ENCODE assay signal across 15 mouse cellular contexts in the genomic region with DNA sequence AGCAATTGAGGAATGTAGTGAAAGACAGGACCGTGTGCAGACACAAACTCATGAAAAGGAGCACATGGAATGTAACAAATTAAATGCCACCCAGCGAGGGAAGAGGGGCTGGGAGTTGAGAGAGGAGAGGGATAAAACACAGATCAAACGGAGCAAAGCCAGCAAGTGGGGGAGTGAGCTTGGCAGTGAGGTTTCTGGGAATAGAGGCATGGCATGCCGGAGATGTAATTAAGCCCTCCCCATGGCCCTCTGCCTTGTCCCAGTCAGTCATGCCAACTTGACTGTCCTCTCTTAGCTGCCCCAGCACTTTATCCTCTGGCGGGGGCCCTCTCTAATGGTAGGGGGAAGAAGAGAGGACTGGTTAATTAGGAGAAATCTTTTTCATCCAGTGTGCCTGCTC.
DNase-seq lines count a peak whose midpoint lies in the region; ATAC-seq and TF ChIP-seq lines count a peak whose summit lies in the region.
"Had no signal": no experiment of that assay in that cellular context is flagged by ENCODE, and none has a peak within 500 bp of the region (broad histone marks: within the 10 kb centered on the region; RNA-seq: fewer than 3 reads in every experiment).

No protein-coding gene starts in this region.

- 15% methylated on average over 4 of the region's 5 CpGs for whole genome bisulfite sequencing in kidney, postnatal 0 days
- WGBS in forebrain, postnatal 0 days = 7% methylated on average over 5 of the region's 5 CpGs

- peak; percentile 43; the same call in 1 of the 2 replicates for ATAC-seq in kidney, postnatal 0 days (replicated peaks; ENCODE audit: low FRiP score, low read depth)
- ATAC-seq in forebrain, postnatal 0 days = peak; percentile 62
- ATAC-seq: inflammation-experienced regulatory T-cells, adult 6 months had no signal

- intact Hi-C loops in gastrocnemius, postnatal 14 days (cut with DNase I; ENCODE audit: low total_unique reads) = no loop called here

- TF ChIP-seq POLR2A in brain, embryonic 14.5 days (IDR thresholded peaks at IDR 0.05; ENCODE audit: borderline replicate concordance, extremely low read depth, insufficient read depth, insufficient read length, poor library complexity, severe bottlenecking) = no peak

- no peak overlapping the region for H3K9ac ChIP-seq in kidney, postnatal 0 days (ENCODE audit: low read depth, low read length)
- H3K9ac ChIP-seq in forebrain, postnatal 0 days = no peak overlapping the region
- H3K9ac ChIP-seq: embryonic facial prominence, embryonic 15.5 days; heart, embryonic 12.5 days had no signal

- no peak overlapping the region for H3K4me2 ChIP-seq in kidney, postnatal 0 days (ENCODE audit: low read length)
- H3K4me2 ChIP-seq in forebrain, postnatal 0 days (ENCODE audit: low read depth) = no peak overlapping the region
- H3K4me2 ChIP-seq: embryonic facial prominence, embryonic 15.5 days; heart, embryonic 12.5 days had no signal

- no peaks in the 10 kb centered on the region for H3K27me3 ChIP-seq in kidney, postnatal 0 days (ENCODE audit: insufficient read depth, low read length)
- no peaks in the 10 kb centered on the region for H3K27me3 ChIP-seq in forebrain, postnatal 0 days (ENCODE audit: insufficient read depth, low read length)
- H3K27me3 ChIP-seq: embryonic facial prominence, embryonic 15.5 days; heart, embryonic 12.5 days had no signal

- no peaks in the 10 kb centered on the region for H3K9me3 ChIP-seq in kidney, postnatal 0 days (replicated peaks; ENCODE audit: low read length)
- no peaks in the 10 kb centered on the region for H3K9me3 ChIP-seq in forebrain, postnatal 0 days (ENCODE audit: low read length)
- H3K9me3 ChIP-seq: embryonic facial prominence, embryonic 15.5 days; heart, embryonic 12.5 days had no signal

- TF ChIP-seq CTCF in kidney, postnatal 0 days (IDR thresholded peaks at IDR 0.05; ENCODE audit: low read depth) = no peak
- no peak for TF ChIP-seq CTCF in brain, embryonic 14.5 days (IDR thresholded peaks at IDR 0.05; ENCODE audit: borderline replicate concordance, extremely low read depth, insufficient read depth, insufficient read length)
- no peak for TF ChIP-seq CTCF in forebrain, postnatal 0 days (IDR thresholded peaks at IDR 0.05; ENCODE audit: low read depth)

- DNase-seq in gastrocnemius, postnatal 14 days = peak; percentile 22
- no peak for DNase-seq in gastrocnemius, adult 18-20 months (ENCODE audit: low spot score)
- DNase-seq in kidney, postnatal 0 days (ENCODE audit: low spot score) = peak; percentile 68
- DNase-seq in kidney, adult 18-20 months = no peak
- peak; percentile 84 for DNase-seq in brain, embryonic 14.5 days (ENCODE audit: low read depth)
- DNase-seq in forebrain, postnatal 0 days = peak; percentile 51
- DNase-seq in layer of hippocampus, adult 18-20 months (ENCODE audit: low spot score in 2 of 2) = no peak
- DNase-seq: adrenal gland, postnatal 36 days; cerebellum, adult 9-10 months; gastrocnemius, postnatal 25 days; layer of hippocampus, postnatal 36 days; lung, adult 18-20 months had no signal

- no peak overlapping the region for H3K4me3 ChIP-seq in kidney, postnatal 0 days (replicated peaks; ENCODE audit: low read depth, low read length)
- H3K4me3 ChIP-seq in forebrain, postnatal 0 days (ENCODE audit: low read depth, low read length) = no peak overlapping the region
- H3K4me3 ChIP-seq: embryonic facial prominence, embryonic 15.5 days; heart, embryonic 12.5 days had no signal

- H3K36me3 ChIP-seq in kidney, postnatal 0 days (ENCODE audit: insufficient read depth, low read length) = no peaks in the 10 kb centered on the region
- H3K36me3 ChIP-seq in forebrain, postnatal 0 days (ENCODE audit: insufficient read depth) = no peaks in the 10 kb centered on the region
- H3K36me3 ChIP-seq: embryonic facial prominence, embryonic 15.5 days; heart, embryonic 12.5 days had no signal

- H3K4me1 ChIP-seq in kidney, postnatal 0 days (replicated peaks; ENCODE audit: insufficient read depth, low read length) = no peaks in the 10 kb centered on the region
- H3K4me1 ChIP-seq in forebrain, postnatal 0 days (ENCODE audit: insufficient read depth) = peaks cover 3% of the 10 kb centered on the region; the same call in 1 of the 2 replicates
- H3K4me1 ChIP-seq: heart, embryonic 12.5 days had no signal

- no peak overlapping the region for H3K27ac ChIP-seq in kidney, postnatal 0 days
- peak overlapping the region; percentile 48 for H3K27ac ChIP-seq in forebrain, postnatal 0 days (ENCODE audit: low read depth, low read length)
- H3K27ac ChIP-seq: embryonic facial prominence, embryonic 15.5 days had no signal

Comparison
In these comparisons a context has a peak if more than half of its experiments do, and no peak if none do; other contexts are left out.
1. DNase-seq: peak in gastrocnemius, postnatal 14 days (single experiment), kidney, postnatal 0 days (single experiment), brain, embryonic 14.5 days (single experiment) and forebrain, postnatal 0 days (single experiment); none in gastrocnemius, adult 18-20 months (single experiment), kidney, adult 18-20 months (single experiment) and layer of hippocampus, adult 18-20 months (0 of 2).